Mouse (Mus musculus): ENCODE results near the gene Spink4. TPM values are rescaled to one million over a fixed set of nuclear protein-coding genes. Genes with fewer than 3 reads are reported as not detected.

Spink4 gene
- not detected for polyA plus RNA-seq (2012; fragmentation: generic; extraction: Trizol)
- long read RNA-seq, experiment 1: 0 reads
- long read RNA-seq, experiment 2: 0 reads

DNA sequence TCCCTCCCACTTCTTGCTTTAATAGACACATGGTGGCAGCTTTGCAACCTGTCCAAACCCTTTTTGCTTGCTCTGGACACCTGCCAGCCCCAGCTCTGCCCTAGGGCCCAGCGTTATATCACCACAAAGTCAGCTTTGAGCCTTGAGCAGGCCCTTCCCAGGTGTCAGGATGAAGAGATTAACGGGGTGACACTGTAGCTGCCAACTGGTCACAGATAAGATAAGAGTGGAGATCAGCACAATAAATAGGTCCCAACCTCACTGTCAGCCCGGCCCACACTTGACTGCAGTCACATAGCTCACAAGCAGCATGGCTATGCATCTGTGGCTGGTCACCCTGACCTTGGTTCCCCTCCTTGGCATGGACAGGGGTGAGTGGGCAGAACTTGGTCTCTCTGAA lies at the start of gene Spink4:
Gene Spink4 (plus strand): TSS at position 268 of the 400 bp plus-strand sequence.
- TF ChIP-seq MAX (IDR thresholded peaks at IDR 0.05): no peak
- no peak for TF ChIP-seq FOSL1 (IDR thresholded peaks at IDR 0.05; ENCODE audit: insufficient read depth, low read length, poor library complexity, severe bottlenecking)
- TF ChIP-seq CEBPB (IDR thresholded peaks at IDR 0.05; ENCODE audit: low read depth): no peak
- no peak for TF ChIP-seq MYOD1 (IDR thresholded peaks at IDR 0.05; ENCODE audit: control insufficient read depth, insufficient read length, low read depth)
- no peak for TF ChIP-seq USF1 (IDR thresholded peaks at IDR 0.05; ENCODE audit: low read depth)
- TF ChIP-seq CTCF (IDR thresholded peaks at IDR 0.05; ENCODE audit: control insufficient read depth, insufficient read depth, insufficient read length): no peak
- no peak for TF ChIP-seq MYOG (IDR thresholded peaks at IDR 0.05; ENCODE audit: control insufficient read depth, extremely low read depth, insufficient read length)
- Histone ChIP-seq H3K27me3 (ENCODE audit: control insufficient read depth, insufficient read depth, insufficient read length) (no peaks in the 10 kb centered on the region), H3K36me3 (ENCODE audit: control insufficient read depth, insufficient read depth) (no peaks in the 10 kb centered on the region), H3K4me3 (ENCODE audit: insufficient read depth, poor library complexity, severe bottlenecking) (no peak within 1 kb of the TSS), H3K79me2 (ENCODE audit: control insufficient read depth, insufficient read depth) (no peaks in the 10 kb centered on the region), H3ac (ENCODE audit: control insufficient read depth, insufficient read length, low read depth) (no peak within 1 kb of the TSS), H3K79me3 (ENCODE audit: low read depth) (no peaks in the 10 kb centered on the region)

DNA sequence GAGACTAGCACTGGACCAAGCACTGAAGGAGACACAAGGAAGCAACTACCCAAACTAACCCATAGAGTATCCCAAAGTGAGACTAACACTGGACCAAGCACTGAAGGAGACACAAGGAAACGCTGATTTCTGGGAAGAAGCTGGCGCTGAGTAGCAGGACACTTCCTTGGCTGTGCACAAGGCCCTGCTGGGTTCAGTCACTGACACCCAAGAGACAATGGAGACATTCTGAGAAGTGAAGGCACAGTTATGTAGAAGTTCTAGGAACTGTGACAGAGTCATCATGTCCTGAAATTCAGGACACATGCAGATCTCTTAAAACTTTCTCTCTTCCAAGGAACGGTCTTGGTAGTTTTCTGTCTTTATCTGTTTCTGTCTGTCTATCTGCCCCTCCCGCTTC lies 49.6 kb upstream of the Spink4 start:
- Histone ChIP-seq H3K36me3 (ENCODE audit: control insufficient read depth, insufficient read depth) (no peaks in the 10 kb centered on the region), H3K4me3 (ENCODE audit: insufficient read depth, poor library complexity, severe bottlenecking) (no peak overlapping the region), H3K79me2 (ENCODE audit: control insufficient read depth, insufficient read depth) (no peaks in the 10 kb centered on the region), H3K27me3 (ENCODE audit: control insufficient read depth, insufficient read depth, insufficient read length) (no peaks in the 10 kb centered on the region), H3K79me3 (ENCODE audit: low read depth) (no peaks in the 10 kb centered on the region), H3ac (ENCODE audit: control insufficient read depth, insufficient read length, low read depth) (no peak overlapping the region)
- TF ChIP-seq CTCF (IDR thresholded peaks at IDR 0.05; ENCODE audit: control insufficient read depth, insufficient read depth, insufficient read length) (no peak), MAX (IDR thresholded peaks at IDR 0.05) (no peak), USF1 (IDR thresholded peaks at IDR 0.05; ENCODE audit: low read depth) (no peak), CEBPB (IDR thresholded peaks at IDR 0.05; ENCODE audit: low read depth) (no peak), FOSL1 (IDR thresholded peaks at IDR 0.05; ENCODE audit: insufficient read depth, low read length, poor library complexity, severe bottlenecking) (no peak), MYOD1 (IDR thresholded peaks at IDR 0.05; ENCODE audit: control insufficient read depth, insufficient read length, low read depth) (no peak), MYOG (IDR thresholded peaks at IDR 0.05; ENCODE audit: control insufficient read depth, extremely low read depth, insufficient read length) (no peak)

DNA sequence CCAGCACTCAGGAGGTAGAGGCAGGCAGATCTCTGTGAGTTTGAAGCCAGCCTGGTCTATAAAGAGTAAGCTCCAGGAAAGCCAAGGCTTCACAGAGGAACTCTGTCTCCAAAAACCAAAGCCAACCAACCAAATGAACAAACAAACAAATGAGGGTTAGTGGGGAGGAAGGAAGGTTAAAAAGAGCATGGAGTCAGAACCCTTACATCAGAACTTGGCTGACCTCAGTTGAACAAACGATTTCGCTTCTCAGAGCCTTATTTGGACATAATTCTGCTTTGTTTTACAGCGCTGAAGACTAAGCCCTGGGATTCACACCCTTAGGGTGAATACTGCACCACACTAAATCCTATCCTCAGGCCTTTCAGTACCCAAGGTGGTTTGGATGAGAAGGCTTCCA lies 47.7 kb upstream of the Spink4 start:
- Histone ChIP-seq H3K27me3 (ENCODE audit: control insufficient read depth, insufficient read depth, insufficient read length) (no peaks in the 10 kb centered on the region), H3K79me3 (ENCODE audit: low read depth) (no peaks in the 10 kb centered on the region), H3K4me3 (ENCODE audit: insufficient read depth, poor library complexity, severe bottlenecking) (no peak overlapping the region), H3K36me3 (ENCODE audit: control insufficient read depth, insufficient read depth) (no peaks in the 10 kb centered on the region), H3ac (ENCODE audit: control insufficient read depth, insufficient read length, low read depth) (no peak overlapping the region), H3K79me2 (ENCODE audit: control insufficient read depth, insufficient read depth) (no peaks in the 10 kb centered on the region)
- TF ChIP-seq CEBPB (IDR thresholded peaks at IDR 0.05; ENCODE audit: low read depth) (no peak), FOSL1 (IDR thresholded peaks at IDR 0.05; ENCODE audit: insufficient read depth, low read length, poor library complexity, severe bottlenecking) (no peak), MYOG (IDR thresholded peaks at IDR 0.05; ENCODE audit: control insufficient read depth, extremely low read depth, insufficient read length) (no peak), USF1 (IDR thresholded peaks at IDR 0.05; ENCODE audit: low read depth) (no peak), CTCF (IDR thresholded peaks at IDR 0.05; ENCODE audit: control insufficient read depth, insufficient read depth, insufficient read length) (no peak), MAX (IDR thresholded peaks at IDR 0.05) (no peak), MYOD1 (IDR thresholded peaks at IDR 0.05; ENCODE audit: control insufficient read depth, insufficient read length, low read depth) (no peak)

DNA sequence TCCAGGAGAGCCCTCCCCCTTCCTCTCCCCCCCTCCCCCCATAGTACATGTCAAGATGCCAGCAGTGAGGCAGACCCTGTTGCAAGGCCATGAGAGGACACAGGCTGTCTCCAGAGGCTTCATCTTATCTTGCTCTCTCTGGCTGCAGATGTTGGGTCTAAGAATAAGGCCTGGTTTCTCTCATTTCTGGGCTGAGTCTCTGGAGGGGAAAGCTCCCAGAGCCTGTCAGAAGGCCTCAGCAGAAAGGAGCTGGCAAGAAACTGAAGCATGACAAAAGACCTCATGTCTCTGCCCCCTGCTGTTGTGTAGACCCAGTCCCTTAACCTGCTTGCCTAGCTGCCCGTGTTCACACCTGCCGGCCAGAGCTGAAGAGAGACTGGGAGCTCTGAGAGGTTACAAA lies 46.5 kb upstream of the Spink4 start:
- Histone ChIP-seq H3K4me3 (ENCODE audit: insufficient read depth, poor library complexity, severe bottlenecking) (no peak overlapping the region), H3ac (ENCODE audit: control insufficient read depth, insufficient read length, low read depth) (no peak overlapping the region), H3K27me3 (ENCODE audit: control insufficient read depth, insufficient read depth, insufficient read length) (no peaks in the 10 kb centered on the region), H3K79me2 (ENCODE audit: control insufficient read depth, insufficient read depth) (no peaks in the 10 kb centered on the region), H3K36me3 (ENCODE audit: control insufficient read depth, insufficient read depth) (no peaks in the 10 kb centered on the region), H3K79me3 (ENCODE audit: low read depth) (no peaks in the 10 kb centered on the region)
- TF ChIP-seq CTCF (IDR thresholded peaks at IDR 0.05; ENCODE audit: control insufficient read depth, insufficient read depth, insufficient read length): no peak
- TF ChIP-seq CEBPB (IDR thresholded peaks at IDR 0.05; ENCODE audit: low read depth): no peak
- TF ChIP-seq FOSL1 (IDR thresholded peaks at IDR 0.05; ENCODE audit: insufficient read depth, low read length, poor library complexity, severe bottlenecking): no peak
- no peak for TF ChIP-seq USF1 (IDR thresholded peaks at IDR 0.05; ENCODE audit: low read depth)
- no peak for TF ChIP-seq MAX (IDR thresholded peaks at IDR 0.05)
- no peak for TF ChIP-seq MYOD1 (IDR thresholded peaks at IDR 0.05; ENCODE audit: control insufficient read depth, insufficient read length, low read depth)
- no peak for TF ChIP-seq MYOG (IDR thresholded peaks at IDR 0.05; ENCODE audit: control insufficient read depth, extremely low read depth, insufficient read length)

DNA sequence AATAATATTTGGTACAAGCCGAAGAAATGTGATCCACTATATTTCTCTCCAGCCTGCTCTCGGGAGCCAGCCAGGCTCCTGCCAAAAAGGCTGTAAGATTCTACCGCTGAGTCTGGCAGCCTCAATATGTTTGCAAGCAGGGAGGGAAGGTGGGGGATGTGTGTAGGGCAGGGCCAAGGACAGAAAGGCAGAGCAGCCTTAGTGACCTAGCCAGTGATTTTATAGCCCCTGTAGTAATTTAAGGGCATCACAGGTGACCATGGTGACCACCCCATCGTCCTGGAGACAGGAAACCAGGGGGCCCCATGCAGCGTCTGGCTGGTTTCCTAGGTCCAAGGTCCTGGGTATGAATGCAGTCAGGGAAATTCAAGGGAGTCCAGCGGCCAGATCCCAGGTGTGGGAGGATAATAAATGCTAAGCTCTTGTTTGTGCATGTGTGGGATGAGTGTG lies 45.7 kb upstream of the Spink4 start:
- Histone ChIP-seq H3ac (ENCODE audit: control insufficient read depth, insufficient read length, low read depth) (no peak overlapping the region), H3K79me3 (ENCODE audit: low read depth) (no peaks in the 10 kb centered on the region), H3K79me2 (ENCODE audit: control insufficient read depth, insufficient read depth) (no peaks in the 10 kb centered on the region), H3K27me3 (ENCODE audit: control insufficient read depth, insufficient read depth, insufficient read length) (no peaks in the 10 kb centered on the region), H3K4me3 (ENCODE audit: insufficient read depth, poor library complexity, severe bottlenecking) (no peak overlapping the region), H3K36me3 (ENCODE audit: control insufficient read depth, insufficient read depth) (no peaks in the 10 kb centered on the region)
- TF ChIP-seq CTCF (IDR thresholded peaks at IDR 0.05; ENCODE audit: control insufficient read depth, insufficient read depth, insufficient read length) (no peak), CEBPB (IDR thresholded peaks at IDR 0.05; ENCODE audit: low read depth) (no peak)

Data from C2C12 (cell line).